Mouse (Mus musculus): ENCODE data around the gene Thra.
A peak's percentile ranks its signal among the peaks of the same experiment; 100 is the strongest.

Thra gene

DNA sequence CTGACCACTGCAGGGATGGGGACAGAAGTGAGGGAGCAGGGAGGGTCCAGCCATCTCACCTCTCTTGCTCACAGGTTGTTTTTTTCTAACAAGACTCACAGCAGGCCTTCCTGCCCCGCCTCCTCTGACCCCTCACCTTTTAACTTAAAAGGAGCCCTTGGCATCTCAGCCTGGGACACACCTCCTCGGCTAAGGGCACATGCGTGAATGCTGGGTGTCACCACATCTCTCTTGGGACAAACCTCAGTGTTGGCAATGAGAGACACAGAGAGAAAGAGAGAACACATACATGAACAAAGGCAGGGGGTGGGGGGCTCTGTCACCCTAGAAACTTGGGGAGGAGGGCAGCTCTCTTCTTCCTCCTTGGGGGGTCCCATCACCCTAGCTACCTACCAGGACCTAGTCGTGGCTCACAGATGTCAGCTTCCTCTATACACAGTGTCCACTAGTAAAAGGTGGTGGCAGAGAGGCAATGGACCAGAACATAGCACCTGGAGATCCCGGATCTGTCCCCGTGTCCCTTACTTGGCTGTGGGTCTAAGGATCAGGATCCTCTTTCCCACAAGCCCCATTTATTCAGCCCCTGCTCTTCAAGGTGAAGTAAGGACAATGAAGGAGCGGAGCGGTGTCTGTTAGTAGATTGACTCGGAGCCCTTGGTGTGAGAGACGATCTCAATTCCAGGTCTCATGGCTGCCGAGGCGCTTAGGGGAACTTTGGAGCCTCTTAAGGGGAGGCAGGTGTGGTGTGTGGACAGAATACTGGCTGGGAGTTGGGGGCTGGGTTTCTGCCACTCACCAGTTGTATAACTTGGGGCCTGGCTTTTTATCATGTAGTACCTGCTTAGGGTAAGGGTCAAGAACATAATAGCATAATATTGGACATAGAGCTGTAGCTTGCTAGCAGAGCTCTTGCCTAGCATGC, 5.8 kb downstream of the Thra start:
- no peak for DNase-seq (ENCODE audit: low spot score in 2 of 2)

DNA sequence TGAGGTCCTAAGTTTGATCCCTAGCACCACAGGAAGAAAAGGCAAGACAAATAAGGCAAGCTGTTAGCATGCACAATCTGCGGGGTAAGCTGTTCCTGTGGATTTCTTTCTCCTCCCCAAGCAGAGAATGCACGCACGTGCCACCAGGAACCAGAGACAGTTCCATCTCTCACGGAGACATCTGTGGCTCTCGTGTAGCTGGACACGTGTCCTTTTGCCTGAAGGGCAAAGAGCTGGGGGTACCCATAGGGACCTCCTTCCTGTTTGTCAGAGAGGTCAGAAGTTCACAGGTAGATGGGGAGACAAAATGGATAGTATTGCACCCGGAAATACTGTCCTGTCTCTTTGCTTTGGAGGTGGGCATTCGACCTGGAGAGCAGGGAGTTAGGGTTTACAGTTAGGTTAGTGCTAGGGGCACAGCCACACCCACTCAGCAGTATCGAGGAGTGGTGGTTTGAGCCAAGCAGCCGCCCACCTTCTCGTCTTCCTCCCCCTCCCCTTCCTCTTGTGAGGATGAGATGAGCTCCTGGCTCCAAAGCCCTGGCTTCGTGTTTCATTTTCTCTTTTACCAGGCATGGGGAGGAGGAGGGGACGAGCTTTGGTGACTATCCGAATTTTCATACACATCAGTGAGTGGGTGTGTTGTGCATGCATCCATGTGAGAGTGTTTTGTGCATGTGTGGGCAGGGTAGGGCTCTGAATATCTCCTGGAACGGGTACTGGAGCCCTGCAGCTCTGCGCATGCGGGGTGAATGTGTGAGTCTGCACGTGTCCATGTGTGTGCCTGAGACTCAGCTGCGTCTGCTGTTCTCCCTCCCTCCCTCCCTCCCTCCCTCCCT, 6.6 kb downstream of the Thra start:
- DNase-seq (ENCODE audit: low spot score in 2 of 2) = peak; percentile 92 to 96

DNA sequence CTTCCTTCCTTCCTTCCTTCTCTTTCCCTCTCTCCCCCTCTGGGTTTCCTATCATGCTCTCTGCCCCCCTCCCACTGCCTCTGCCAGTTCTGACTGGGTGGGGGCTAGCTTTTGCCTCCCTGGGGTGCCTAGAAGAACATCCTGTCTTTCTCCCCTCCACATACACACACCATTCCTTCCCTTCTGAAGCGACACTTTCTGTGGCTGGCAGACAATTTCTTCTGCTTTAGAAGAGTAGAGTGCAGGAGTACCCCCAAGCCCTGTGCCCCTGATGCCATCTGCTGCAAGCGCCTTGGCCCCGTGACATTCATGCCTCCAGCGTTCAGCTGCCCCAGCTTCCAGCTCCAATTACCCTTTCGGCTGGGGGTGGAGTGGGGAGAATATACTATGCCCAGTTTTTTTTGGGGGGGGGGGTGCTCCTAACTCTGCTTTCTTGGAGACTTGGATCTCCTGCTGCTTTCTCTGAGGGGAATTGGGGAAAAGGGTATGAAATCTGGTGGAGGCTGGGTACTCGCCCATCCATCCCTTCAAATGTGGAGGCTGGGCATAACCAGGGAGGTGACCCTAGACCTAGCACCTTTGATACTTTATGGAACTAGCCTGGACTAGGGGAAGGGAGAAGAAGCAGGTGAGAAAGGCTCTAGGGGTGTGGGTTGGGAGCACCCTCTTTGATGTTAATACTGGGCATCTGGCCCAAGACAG, 7.5 kb downstream of the Thra start:
- peak in 1 of 2 experiments; percentile 30 for DNase-seq (ENCODE audit: low spot score in 2 of 2)

DNA sequence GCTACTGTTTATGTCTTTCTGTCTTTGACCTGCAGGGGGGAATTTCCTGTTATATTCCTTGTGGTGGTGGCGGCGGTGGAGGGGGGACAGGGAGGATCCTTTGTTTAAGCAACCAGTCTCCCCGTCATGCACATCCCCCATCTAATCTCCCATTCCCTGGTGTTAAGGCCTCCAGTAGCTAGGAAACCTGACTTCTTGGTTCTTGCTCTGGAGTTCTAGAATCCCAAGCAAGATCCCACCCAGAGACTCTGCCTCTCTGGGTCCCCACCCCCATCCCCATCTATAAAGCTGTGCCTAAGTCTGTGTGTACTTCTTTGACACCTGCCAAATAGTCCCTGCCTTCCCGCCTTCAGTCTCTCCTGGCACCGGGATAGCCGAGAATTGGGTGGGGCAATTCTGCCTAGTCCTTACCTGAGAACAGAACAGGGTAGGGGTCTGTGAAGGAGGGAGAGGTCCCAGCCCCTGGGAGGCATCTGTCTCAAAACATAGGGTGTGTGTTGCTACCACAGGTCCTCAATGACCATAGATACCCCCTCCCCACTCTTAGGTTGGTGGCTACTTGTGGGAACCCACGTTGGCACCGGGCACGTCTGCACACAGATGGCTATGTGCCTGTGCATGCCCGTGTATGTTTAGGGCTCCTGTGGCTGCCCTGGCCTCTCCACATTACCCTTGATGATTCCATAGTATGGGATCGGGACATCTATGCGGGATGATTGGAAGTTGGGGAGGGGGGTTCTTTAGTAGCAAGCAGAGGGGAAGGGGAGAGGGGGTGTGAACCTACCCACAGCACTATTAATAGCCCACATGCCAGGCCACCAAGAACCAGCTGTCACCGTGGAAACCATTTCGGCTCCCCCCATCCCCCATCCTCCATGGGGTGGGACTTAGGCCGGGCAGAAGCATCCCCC, 8.3 kb downstream of the Thra start:
- DNase-seq (ENCODE audit: low spot score in 2 of 2) = peak in 1 of 2 experiments; percentile 23

DNA sequence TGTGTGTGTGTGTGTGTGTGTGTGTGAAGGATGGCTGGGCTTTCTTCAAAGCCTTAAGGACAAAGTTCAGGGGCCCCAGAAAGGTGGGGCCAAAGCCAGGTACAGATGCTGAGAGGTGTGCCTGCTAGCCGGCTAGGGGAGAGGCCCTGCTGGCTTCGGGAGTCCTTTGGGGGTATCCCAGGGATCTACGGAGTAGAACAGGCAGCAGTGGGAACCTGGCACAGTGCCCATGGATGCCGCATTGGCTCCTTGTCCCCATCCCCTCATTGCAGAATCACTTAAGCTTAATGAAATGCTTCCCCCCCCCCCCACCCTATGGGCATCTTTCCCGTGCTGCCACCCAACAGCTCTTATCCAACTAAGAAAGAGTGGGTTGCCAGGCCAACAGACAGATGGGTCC, 9.3 kb downstream of the Thra start:
- peak in 1 of 2 experiments; percentile 29 for DNase-seq (ENCODE audit: low spot score in 2 of 2)

DNA sequence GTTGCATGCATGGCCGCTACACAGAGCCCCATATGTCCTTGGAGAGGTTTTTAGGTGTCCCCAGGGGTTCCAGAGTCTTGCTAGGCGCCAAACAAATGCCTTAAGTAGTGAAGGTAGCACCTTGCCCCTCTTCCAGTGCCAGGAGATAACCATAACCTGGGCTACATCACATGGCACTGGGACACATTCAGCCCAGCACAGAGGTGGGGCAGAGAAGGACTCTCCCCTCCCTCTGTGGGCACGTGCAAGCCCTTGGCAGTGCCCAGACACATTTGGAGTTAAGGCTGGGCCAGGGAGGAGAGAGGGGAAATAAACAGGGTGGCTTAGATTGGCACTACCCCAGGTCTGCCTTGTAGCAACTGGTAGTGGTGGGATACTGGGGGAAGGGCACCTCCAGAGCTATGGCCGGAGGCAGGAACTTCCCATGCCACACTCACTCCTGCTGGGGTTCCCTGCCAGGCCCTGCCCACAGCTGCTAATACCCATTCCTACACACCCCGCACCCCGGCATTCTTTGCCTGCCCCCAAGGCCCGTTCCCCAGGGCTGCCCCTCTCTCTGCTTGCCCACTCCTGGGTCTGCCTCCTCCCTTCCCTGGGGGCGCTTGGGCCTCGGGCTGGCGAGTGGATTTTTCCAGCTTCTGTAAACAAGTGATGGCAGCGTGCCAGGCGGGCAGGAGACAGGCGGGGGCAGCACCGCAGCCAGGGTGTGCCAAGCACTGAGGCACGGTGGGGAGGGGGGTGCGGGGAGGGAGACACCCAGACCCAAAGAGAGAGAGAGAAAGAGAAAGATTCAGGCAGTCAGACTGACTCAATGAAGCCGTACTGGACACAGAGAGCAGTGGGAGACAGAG, 10.1 kb downstream of the Thra start:
- DNase-seq (ENCODE audit: low spot score in 2 of 2) = peak; percentile 75 to 83

DNA sequence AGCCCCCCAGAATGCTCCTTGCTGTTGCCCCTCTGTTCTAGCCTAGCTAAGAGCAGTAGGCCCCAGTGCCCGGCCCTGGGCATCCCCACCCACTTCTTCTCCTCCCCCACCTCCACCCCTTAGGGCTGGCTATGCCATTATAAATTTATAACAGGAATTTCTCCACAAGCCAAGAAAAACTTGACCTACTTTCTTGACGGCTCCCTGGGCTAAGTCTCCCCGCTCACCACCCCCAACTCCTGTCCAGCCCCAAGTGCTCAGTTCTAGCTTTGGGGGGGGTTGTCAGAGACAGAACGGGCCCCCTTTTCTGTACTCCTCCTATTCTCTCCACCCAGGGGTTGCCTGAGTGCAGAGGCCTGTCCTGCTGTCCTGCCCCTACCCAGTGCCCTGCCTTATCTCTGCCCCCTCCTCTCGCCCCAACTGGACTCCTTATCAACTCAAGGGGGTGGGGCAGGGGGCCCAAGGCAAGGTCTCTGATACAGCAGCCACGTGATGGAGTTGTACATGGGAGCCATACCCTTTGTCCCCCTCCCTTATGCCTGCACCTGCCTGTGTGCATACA, 10.9 kb downstream of the Thra start:
- no peak for DNase-seq (ENCODE audit: low spot score in 2 of 2)

DNA sequence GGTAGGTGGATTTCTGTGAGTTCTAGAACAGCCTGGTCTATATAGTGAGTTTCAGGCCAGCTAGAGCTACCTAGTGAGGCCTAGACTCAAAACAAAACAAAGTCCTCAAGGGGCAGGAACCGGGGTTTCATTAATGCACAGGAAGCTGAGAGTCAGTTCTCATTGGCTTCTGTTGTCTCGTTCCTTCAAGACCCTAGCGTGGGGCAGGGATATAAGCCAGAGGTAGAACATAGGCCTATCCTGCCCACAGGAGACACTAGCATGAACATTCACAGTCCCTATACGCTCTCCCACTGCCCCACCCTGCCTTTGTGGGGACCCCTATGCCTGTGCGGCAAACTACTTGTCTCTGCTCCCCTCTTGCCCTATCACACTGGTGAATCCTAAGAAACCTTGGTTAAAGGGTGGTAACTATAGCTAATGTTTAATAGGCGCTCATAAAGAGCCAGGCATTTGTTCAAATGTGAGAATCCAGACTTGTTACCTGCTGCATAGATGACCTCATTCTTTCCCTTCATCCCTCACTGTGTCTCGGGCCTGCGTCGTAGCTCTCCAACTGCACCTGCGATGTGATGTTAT, 12.2 kb downstream of the Thra start:
- no peak for DNase-seq (ENCODE audit: low spot score in 2 of 2)

DNA sequence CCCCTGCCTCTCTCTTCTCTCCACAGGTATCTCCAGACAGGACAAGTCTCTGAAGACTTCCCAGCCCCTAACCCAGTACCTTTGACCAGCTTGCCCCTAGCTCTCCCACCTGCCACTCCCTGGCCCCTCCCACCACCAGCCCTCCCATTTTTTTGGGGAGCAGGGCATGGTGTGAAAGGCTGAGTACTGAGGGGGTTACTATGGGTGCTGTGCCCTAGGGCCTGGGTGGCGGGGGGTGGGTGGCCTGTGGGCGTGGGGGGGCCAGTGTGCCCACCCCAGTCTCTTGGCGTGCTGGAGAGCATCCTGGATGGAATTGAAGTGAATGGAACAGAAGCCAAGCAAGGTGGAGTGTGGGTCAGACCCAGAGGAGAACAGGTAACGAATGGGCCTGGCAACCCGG, 12.8 kb downstream of the Thra start:
- no peak for DNase-seq (ENCODE audit: low spot score in 2 of 2)

DNA sequence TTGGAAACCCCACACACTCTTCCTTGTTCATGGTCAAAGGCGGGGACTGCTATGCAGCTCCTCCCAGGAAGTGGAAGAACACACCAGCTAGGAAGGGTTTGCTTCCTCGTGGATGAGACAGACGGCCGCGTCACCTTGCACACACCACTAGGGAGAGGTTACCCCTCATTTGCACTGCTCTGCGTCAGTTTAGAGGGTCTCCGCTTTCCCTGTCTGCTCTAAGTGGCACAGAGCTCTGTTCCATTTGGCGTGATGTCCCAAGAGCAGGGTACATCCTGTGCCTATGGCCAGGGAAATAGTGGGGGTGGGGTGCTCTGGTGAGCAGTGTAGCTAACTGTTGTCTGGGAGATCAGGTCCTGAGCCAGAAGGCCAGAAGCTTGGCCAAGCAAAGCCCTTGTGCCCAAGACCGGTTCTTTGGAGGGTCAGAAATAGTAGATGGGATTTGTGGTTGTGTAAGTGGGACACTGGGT, 13.7 kb downstream of the Thra start:
- peak in 1 of 2 experiments; percentile 48 for DNase-seq (ENCODE audit: low spot score in 2 of 2)

DNA sequence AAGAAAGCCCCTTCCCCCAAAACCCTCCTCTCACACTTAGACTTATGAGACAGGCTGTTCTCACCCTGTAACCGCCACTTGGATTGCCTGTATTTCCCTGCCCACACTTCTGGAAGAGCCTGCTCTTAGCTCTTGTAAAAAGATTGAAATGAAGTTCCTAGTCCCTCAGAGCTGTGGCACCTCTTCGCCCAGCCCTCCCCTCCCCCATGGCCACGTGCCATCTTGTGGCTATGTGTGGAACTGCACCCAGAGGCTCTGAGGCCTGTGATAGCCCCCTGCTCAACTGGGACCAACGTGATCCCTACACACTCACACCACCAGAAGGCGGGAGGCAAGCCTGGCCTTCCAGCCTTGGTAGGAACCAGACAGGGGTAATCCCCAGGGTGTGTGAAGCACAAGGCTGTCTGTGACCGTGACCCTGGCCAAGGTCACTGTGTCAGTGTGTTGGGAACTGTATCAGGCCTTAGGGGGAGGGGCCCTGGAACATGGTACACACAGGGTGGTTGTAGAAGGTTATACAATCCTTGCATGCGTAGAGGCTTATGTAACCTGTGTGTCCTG, 14.3 kb downstream of the Thra start:
- DNase-seq (ENCODE audit: low spot score in 2 of 2) = peak in 1 of 2 experiments; percentile 67

DNA sequence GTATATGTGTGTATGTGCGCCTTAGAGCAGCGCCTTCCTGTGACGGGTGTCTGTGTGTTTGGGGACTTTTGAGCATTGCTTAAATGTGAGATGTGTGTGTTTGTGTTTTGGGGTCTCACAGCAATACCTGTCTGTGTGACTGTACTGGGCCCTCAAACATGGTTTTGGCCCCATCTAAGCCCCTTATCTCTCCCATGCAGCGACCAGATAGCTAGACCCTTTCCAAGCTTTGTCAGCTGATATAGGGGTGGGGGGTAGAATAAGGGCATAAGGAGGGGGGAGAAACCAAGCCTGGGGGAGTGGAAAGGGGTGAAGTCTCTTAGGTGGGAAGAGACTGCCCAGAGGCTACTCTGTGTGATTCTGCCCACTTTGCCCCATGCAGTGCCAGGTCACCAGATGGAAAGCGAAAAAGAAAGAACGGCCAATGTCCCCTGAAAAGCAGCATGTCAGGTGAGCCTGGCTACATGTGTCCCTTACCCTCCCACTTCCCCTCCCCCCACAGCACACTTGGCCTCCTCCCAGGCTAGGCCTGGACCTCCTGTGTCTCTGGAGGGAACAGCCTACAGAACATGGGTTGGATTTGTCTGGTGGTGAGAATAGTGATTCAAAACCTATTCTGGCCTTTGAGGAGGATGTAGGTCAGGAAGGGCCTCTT, 15.4 kb downstream of the Thra start:
- no peak for DNase-seq (ENCODE audit: low spot score in 2 of 2)

DNA sequence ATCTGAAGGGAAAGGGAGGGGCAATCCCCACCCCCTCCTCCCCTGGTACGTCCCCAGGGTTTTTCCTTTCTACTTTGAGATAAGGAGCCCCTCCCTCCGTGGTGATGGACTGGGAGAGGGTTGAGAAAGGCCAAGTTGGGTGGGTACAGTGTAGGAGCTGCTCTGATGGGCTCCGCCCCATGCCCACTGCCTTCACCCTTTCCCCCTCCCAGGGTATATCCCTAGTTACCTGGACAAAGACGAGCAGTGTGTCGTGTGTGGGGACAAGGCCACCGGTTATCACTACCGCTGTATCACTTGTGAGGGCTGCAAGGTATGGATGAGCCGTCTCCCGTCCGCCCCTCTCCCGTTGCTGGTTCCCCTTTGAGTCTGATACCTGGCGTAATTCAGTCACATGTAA, 16.3 kb downstream of the Thra start:
- DNase-seq (ENCODE audit: low spot score in 2 of 2) = no peak

DNA sequence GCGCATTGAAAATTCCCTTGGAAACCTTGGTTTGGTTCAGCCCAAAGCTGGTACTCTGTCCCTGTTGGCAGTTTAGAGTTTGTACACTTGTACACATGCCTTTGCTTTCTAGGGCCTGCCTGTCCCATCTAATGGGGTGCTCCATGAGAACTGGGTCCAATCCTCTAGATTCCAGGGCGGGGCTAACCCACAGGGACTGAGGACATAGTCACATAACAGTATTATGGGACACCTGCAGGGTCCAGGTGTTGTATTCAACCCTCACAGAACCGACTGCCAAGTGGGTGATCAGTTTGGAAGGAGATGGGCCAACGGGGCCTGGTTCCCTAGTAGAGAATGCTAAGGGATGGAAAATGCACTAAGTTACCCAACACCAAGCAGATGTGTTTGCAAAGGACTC, 21.5 kb downstream of the Thra start:
- DNase-seq (ENCODE audit: low spot score in 2 of 2) = no peak

DNA sequence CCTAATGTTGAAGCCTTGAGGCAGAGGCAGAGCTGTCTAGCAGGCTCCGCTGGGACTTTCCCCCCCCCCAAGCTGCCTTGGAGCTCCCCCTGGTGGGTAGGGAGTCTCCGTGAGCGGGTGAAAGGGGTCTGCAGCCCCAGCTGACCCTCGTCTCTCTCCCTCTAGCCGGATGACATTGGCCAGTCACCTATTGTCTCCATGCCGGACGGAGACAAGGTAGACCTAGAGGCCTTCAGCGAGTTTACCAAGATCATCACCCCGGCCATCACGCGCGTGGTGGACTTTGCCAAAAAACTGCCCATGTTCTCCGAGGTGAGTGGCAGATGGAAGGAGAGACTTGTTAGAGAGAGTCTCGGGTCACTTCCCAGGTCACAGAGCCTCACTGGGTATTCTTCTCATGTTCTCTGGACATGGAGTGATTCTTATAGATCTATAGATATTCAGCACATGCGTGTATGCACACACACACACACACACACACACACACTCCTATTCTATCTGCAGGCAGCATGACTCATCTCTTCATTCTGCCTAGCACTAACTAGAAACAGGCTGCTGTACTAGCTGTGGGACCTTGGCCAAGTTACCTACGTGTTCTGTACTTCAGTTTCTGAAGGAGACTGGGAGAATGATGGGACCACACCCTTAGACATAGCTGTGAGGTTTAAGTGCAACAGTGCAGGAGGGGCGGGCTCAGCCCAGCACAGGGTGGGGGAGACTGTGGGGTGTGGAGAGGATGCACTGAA, 22.5 kb downstream of the Thra start:
- DNase-seq (ENCODE audit: low spot score in 2 of 2) = no peak

DNA sequence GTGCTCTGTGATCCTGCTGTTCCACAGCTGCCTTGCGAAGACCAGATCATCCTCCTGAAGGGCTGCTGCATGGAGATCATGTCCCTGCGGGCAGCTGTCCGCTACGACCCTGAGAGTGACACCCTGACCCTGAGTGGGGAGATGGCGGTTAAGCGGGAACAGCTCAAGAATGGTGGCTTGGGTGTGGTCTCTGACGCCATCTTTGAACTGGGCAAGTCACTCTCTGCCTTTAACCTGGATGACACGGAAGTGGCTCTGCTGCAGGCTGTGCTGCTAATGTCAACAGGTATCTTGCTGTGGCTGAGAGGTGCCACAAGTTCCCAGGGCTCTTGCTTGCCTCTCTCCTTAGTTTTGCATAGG, 23.0 kb downstream of the Thra start:
- DNase-seq (ENCODE audit: low spot score in 2 of 2) = no peak

DNA sequence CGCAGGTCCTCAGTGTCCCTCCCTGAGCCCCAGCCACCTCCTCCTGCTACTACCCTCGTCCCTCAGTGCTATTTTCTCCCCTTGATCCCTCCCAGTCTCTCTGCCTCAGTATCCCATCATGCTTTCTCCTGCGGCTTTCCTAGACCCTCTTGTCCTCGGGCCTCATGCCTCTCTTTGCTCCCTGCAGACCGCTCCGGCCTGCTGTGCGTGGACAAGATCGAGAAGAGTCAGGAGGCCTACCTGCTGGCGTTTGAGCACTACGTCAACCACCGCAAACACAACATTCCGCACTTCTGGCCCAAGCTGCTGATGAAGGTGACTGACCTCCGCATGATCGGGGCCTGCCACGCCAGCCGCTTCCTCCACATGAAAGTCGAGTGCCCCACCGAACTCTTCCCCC, 23.7 kb downstream of the Thra start:
- DNase-seq (ENCODE audit: low spot score in 2 of 2) = no peak

DNA sequence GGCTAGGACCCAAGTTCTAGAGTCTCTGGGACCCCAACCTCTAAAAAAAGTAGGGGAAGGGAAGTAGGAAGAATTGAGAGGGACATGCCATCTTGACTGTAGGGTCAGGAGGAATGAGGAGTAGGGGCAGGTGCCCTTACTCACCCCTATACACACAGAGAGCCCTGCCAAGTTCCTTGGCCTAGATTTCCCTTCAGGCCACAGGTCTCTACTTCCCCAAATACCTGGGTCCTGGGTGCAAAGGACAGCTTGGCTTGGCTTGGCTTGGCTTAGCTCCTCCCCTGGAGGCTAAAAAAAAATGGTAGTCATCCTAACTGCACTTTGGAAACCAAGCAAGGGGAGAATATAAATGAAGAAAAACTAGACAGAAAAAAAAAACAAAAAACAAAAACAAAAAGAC, 24.3 kb downstream of the Thra start:
- DNase-seq (ENCODE audit: low spot score in 2 of 2) = no peak

All from frontal cortex, postnatal 36 days (tissue).